Mouse (Mus musculus) embryo, embryonic 11.5 days (tissue): ENCODE results near the gene Acsbg2.

Experiments
- DNase-seq: peaks from one replicate; pipeline ENCODE4 v3.0.0-alpha.2; 2012; ENCODE audit warnings: low read depth, low spot score

Gene Acsbg2

DNA sequence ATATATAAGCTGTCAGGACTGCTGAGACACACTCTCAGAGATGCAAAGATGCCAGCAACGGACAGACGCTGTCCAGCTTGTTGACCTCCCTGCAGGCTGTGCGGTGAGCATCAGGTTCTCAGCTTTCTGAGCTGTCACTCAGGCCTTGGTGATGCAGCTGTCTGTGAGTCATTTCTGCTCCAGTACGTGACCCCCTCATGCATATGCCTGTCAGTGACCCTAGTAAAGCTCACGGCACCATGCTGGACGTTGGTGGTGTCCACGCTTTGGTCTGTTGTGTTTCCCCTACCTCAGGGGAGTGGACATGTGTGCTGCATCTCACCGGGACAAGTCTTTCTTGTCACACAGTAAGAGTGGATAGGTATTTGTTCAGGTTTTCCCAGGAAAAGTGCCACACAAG lies 2.5 kb downstream of the Acsbg2 start:
- no peak for DNase-seq

DNA sequence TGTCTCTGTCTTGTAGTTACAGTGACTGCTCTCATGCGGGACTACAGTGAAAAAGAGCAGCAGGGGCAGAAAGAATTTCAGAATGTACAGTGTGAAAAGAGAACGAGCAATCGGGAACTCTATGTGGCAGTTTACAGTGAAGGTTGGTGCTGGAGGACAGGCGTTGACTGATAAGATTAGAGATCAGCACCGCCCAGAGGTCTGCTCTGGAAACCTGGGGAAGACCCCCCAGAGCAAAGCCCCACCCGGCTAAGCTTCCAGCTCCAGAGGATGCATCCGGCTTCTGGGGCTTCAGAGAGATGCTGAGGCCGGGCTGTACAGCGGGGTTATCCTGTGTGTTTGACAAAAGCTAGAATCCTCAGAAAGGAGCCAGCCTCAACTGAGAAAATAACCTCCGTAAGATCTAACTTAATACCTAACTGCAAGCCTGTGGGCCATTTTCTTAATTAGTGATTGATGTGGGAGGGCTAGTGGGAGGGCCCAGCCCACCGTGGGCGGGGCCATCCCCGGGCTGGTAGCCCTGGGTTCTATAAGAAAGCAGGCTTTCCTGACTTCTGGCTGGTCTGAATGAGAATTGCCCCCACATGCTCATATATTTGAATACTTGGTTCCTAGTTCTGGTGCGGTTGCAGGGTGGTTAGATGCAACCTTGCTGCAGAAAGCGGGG lies 3.8 kb downstream of the Acsbg2 start:
- no peak for DNase-seq

DNA sequence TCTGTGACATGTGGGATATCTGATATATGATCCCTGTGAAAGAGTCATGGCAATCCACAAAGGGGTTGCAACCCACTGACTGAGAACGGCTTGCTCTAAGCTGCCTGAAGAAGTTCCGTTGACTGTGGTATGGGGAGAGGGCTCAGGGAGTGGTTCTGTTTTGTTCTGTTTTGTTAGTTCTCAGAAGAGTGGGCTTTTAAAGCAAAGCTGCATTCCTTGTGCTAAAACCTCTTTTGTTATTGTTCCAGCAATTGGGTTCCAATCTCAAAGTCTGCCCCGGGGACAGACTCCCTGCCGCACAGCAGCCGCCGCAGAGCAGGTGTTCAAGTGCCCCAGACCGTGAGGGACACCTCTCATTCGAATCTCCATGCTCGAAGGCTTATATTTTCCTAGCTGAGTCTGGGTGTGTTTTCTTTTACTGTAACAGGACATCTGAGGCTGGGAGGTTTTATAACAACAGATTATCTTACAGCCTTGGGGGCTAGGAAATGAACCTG lies 4.7 kb downstream of the Acsbg2 start:
- no peak for DNase-seq

DNA sequence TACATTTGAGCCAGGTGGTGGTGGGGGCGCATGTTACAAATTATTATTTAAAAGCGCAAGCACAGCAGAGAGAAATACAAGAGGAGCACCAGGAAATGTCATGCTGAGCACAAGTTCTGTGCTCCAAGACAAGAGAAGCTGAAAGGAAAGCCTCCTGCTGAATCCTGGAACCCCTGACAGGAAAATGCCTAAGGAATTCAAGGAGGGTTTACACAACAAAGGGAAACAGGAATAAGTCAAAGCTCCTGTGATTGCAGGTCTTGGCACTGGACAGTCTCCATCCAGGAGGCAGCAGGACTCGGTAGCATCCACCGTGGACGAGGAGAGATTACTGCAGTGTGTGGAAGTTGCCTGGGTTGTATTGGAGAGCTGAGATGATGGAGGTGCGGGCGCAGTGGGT lies 8.2 kb downstream of the Acsbg2 start:
- DNase-seq: no peak

DNA sequence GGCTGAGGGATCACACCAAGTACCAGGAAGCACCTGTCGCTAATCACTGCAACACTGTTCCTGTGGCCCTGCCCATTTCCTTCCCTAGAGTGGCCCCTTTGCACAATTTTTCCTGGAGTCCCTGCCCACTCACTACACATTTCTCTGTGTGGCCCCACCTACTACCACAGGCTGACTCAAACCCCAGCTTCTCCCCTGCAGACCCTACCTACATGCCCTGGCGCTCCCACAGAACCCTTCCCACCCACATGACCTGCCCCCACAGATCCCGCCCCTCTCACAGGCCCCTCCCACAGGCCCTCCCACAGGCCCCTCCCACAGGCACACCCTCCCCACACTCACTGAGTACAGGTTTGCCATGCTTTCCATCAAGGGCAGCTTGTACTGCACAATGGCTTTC lies 13.1 kb downstream of the Acsbg2 start:
- no peak for DNase-seq

DNA sequence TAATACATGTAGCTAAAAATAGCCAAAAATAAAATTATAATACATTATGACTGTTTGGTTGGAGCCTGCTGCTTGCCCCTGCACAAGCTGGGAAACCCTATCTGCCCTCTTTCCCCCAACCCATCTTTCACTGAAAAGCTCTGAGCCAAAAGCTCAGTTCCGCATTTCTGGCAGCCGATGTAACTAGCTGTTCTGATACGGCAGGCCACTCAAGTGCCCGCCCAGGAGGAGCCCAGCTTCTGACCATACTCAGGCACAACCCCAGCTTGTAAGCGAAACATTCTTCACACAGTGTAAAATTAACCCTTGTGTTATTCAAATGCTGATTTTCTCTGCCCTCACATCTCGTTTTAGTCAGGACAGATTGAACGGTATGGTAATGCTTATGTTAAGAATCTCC lies 15.3 kb downstream of the Acsbg2 start:
- no peak for DNase-seq

DNA sequence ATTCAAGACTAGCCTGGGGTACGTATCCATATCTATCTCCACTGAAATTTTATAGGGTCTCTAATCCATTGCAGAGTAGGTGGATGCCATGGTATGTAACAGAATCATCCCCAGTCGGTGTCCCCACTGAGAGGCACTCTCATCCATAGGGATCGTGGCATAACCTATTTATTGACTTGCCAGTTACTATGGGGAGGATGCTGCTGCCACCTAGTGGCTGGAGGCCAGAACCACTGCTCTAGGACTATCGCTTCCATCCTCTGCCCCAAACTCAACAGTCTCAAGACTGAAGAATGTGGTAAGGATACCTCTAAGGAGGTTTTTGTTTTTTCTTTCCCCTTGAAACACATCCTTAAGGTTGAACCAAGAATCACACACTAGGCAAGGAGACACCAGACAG lies 16.0 kb downstream of the Acsbg2 start:
- peak; percentile 43 for DNase-seq

DNA sequence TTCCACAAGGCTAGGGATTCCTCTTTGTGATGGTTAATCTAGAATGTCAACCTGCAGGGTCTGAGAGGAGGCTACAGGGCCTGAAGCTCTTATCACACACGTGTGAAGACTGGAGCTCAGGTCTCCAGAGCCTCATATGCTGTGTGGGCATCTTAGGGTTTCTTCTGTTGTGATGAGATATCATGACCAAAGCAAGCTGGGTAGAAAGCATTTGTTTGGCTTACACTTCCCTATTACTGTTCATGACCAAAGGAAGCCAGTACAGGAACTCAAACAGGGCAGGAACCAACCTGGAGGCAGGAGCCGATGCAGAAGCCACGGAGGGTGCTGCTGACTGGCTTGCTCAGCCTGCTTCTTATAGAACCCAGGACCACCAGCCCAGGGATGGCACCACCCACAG lies 18.8 kb downstream of the Acsbg2 start:
- no peak for DNase-seq

DNA sequence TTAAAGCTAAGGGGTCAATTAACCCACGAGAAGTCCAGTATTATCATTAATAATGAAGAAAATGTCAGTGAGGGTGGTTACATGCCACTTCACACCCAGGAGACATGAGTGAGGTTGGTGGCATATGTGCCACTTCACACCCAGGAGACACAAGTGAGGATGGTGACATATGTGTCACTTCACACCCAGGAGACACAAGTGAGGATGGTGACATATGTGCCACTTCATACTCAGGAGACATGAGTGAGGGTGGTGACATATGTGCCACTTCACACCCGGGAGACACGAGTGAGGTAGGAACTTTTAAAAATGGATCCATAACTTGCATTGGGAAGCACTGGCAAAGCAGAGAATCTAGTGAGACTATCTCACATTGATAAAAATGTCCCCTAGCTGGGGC lies 23.1 kb downstream of the Acsbg2 start:
- DNase-seq: no peak

DNA sequence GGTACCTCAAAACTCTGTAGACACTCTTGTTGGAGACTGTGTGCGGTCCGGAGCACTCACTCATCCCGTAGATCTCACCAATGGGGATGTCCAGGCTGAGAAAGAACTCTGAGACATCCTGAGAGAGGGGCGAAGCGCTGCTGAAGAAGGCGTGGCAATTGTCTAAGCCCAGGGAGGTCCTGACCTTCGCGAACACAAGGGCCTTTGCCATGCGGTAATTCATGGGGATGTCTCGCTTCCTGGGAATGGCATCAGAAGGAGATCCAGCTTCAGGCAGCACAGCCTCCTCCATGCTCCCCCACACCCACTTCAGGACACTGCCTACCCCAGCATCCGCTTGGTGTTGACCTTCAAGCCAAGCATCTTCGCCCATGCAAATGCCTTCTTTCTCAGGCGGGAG lies 24.5 kb downstream of the Acsbg2 start:
- no peak for DNase-seq

DNA sequence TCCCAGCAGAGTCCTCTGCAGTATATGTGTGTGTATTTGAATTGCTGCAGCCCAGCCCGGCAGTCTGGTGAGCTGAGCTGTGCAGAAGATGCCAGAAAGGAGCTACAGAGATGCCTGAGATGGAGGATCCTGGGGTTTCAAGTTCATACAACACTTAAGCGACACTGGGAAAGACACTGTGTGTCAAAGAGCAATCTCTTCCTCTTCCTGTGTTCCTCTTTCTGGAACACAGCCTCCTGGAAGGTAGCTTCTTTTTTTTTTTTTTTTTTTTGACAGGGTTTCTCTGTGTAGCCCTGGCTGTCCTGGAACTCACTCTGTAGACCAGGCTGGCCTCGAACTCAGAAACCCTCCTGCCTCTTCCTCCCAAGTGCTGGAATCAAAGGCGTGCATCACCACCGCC lies 25.5 kb downstream of the Acsbg2 start:
- no peak for DNase-seq

DNA sequence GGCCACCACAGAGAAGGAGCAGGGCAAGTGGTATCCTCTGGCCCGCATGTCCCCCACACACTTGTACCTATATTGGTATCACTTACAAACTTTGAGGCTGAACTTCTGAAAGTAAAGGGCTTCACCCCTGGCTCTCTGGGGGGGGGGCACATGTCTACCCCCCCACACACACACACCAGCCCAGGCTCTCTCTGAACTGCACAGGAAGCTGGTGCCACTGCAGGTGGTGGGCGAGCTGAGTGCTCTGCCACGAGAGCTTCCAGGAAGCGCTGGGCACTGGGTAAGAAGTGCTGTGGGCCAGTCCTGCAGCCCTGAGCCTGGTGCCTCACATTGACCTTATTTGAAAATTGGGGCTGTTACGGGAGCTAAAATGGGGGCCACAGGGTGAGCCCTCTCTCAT lies 30.6 kb downstream of the Acsbg2 start:
- DNase-seq: no peak

DNA sequence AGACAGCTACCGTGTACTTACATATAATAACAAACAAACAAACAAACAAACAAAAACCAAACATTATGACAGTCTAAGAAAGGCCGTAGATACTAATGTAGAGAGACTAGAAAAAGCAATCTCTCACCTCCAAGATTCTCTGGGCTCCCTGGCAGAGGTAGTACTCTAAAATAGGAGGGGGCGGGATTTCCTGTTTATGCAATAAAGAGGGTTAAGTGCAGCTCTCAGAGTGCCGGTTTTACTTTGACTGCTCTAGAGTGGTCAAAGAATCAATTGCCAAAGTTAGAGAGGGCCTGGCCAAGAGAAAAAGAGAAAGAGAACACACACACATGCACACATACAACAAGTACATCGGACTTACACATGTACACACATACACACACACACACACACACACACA lies 32.1 kb downstream of the Acsbg2 start:
- DNase-seq: no peak

DNA sequence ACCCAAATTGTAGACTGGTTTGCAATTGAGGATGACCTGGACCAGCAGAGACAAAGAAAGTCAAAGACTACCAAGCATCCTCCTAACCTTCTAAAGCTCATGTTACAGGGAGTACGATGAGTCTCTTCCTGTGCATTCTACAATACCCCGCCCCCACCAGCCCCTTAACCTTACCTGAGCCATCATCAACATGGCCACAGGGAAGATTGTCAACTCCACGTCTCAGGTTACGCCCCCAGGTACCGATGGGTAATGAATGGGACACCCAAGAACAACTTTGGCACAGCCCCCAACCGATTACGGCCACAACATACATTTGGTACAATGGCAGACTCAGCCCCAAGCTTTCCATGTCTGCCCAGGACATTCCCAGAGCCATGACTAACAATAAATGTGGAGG lies 33.7 kb downstream of the Acsbg2 start:
- DNase-seq: no peak

DNA sequence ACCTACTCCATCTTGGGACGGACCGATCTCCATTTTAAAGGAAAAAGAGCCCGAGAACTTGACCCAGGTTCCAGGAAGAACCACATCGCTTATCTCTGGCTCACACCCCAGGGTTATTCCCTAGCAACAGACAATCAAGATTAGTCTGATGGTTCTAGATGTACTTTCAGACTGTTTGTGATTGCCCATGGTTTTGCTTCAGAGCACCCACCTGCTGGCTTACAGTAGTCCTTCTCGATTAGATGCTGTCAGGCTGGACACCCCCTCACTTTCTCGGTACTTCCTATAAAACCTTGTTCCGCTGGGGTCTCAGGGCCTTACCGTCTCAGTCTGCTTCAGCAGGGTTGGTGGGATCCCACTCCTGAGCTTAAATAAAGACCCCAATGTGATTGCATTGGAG lies 37.9 kb downstream of the Acsbg2 start:
- no peak for DNase-seq

DNA sequence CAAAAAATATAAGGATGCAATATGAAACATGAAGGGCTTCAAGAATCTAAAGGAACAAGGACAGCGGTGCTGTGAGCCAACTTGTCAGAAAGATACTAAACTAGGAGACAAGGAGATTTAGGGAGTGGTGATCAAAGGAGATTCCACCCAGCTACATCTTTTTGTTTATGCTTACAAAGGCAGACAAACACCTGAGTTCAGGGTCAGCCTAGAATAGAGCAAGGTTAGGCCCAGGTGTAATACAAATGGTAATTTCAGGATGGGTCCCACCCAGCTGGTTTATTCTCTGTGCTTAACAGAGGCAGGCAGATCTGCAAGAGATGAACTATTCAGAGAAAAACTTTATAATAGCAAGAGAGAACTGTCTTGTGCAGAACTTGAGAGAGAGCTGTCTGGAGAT lies 40.9 kb downstream of the Acsbg2 start:
- no peak for DNase-seq

DNA sequence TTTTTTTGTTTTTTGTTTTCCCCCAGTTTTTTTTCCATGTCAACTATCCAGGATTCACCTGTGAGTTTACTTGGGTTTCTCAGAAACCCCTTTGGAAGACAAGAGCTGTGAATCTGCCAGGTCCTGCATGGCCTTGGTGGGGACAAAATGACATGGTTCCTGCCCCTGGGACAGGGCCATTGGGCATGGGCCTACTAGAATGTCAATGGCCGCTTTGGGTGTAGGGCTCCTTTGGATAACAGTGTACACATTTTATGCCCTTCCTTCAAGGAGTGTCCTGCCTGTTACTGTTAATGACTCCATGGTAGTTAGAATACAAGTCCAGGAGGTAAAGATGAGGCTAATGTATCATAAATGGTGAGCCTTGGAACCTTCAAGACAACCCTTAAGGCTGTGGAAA lies 41.3 kb downstream of the Acsbg2 start:
- DNase-seq: no peak

DNA sequence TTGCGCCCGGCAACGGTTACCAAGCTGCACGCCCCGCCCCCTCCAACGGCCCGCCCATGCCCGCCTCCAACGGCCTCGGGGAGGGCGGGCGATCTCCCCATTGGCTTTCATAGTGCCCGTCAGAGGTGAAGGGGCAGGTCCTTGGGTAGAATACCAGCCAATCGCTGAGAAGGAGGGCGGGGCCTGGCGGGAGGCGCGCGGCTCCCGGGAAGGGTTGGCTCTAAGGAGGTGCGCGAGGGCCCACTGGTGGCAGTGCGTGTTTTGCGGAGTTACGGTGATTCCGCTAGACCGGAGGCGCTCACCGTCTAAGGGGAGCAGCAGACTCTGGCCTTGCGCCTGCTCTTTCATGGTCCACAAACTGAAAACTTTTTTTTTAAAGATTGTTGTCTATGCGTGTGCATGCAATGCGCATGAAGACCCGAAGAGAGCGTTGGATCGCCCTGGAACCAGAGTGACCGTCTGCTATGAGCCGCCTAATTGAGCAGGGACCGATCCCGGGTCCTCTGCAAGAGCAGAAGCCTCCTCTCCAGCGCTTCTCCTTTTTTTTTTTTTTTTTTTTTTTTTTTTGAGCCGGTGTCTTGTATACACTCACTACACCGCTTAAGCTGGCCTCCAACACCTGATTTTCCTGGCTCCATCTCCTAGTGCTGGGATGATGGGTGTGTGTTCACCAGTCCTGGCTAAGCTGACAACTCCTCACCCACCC lies 43.0 kb downstream of the Acsbg2 start:
- peak; percentile 96 for DNase-seq

DNA sequence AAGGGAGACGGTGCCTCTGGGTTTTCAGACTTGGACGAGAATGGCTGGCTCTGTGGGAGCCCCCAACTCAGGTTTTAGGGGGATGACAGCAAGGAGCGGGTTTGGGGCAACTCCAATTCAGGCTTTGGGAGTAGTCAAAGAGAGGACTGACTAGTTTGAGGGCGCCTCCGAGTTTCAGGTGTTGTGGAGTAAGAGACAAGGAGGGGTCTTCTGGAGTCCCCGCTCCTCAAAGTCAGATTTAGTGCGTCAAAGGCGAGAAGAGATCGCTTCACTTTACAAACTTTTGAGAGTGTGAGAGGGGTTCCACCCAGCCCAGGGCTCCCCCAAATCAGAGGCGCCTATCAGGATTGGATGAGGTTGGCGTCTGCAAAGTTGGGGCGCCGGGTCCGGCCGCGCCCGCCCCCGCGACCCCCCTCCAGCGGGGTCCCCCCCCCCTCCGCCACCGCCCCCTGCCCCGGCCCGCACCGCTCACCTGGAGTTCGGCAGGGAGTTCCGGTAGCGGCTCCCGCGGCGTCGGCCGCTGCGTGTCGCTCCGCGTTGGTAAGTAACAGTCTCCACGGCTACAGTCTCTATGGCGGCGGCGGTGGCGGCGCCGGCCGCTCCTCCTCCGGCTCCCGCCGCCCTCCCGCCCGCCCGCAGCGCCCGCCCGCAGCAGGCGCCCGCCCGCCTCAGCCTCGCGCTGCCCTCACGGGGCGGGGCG lies 43.7 kb downstream of the Acsbg2 start, which contains the start of gene Rfx2:
Gene Rfx2, minus strand, starts transcription at position 603 of the 700 bp plus-strand sequence.
- DNase-seq: no peak

DNA sequence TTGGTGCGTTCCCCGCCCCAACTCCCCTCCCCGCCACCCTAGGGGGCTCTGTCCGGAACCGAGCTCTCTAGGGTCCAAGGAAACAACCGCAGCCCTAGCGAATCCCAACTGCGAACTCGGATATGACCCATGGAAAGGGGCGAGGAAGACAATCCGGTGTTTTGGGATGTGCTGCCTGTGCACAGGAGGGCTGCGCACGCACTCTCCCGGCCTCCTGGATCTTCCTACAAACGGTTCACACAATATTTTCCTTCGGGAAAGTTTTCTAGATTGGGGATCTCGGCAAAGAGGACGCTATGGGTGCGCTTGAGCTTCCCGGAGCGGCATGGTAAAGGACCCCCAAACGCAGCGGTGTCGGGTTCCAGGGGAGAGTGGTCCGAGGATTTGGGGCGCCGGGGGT lies 44.5 kb downstream of the Acsbg2 start:
- DNase-seq: no peak

DNA sequence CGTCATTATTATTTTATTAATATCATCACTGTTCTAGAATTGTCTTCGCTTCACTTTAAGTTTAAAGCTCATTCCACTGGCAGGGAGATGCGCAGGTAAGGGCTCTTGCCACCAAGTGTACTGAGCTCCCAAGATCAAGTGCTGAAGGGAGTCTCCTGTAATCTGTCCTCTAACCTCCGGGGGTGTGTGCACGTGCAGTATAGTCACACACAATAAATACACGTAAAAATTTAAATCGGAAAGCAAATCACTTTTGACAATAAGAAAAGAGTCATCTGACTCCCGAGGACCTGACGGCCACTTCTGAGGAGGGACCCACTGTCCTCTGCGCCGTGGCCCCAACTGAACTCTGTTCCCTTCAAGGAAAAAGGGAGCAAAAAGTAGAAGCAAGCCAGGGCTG lies 45.1 kb downstream of the Acsbg2 start:
- DNase-seq: no peak

DNA sequence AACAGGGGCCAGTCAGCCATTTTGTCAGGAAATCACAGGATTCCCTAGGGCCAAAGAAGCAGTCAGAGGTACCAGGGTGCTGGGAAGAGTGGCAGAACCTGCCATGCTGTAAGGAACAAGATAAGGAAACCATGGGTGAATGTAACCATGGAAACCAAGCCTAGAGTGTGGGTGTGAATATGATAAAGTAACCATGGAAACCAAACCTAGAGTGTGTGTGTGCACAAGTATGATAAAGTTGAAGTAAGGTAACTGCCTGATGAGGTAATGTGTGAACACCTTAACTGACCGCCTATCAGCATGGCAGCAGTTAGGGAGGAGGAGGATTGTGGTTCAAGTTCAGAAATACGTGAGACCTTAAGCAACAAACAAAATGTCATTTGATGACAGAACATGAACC lies 47.5 kb downstream of the Acsbg2 start:
- DNase-seq: no peak

DNA sequence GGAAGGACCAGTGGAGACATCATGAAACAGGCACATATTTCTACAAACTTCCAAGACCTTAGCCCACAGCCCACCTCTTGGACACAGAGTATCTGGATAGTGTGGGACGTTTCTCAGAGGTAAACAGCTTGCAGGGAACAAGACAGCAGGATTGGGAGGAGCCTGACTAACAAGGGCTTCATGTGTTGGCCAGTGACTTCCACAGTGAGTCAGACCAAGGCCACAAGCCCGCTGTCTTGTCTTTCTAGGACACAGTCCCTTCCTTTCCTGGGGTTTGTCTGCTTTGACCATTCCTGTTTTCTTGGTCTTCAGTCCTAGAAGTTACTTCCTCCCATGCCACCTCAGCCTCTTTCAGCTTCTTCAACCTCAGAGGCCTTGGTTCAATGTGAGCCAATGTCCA lies 50.9 kb downstream of the Acsbg2 start:
- no peak for DNase-seq
